Mouse (Mus musculus) heart, adult 8-10 months (tissue): ENCODE results near the gene B4galnt3. TPM values are rescaled to one million over a fixed set of nuclear protein-coding genes. Genes with fewer than 3 reads are reported as not detected.

Experiments
- DNase-seq: peaks from one replicate; pipeline ENCODE4 v3.0.0; 2022; ENCODE audit warnings: low spot score
- total RNA-seq, 4 experiments: library from RNA; stranded (reverse); gene quantifications; 2 replicates each; pipeline ENCODE4 v1.2.4; 2022

B4galnt3 gene
- total RNA-seq, 4 experiments from 2014 or later, result 0.09 to 0.47 (median 0.18) TPM

DNA sequence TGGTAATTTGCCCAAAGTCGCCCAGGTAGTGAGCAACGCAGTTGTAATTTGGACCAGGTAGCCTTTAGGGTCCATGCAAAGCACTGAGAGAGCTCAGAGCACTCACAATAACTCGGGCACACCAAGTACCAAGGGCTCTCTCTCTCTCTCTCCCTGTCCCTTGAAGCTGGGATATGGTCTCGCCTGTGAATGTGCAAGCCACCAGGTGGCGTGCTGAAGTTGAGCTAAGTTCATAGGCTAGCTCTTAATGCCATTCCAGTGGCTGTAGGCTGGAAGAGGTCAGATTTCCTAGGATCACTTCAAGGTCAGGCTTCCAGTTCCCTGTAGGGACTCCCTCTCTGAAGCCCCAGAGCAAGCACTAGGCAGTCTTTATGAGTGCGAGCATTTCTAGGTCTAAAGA is 71.7 kb downstream of the B4galnt3 start:
- peak; percentile 39 for DNase-seq

DNA sequence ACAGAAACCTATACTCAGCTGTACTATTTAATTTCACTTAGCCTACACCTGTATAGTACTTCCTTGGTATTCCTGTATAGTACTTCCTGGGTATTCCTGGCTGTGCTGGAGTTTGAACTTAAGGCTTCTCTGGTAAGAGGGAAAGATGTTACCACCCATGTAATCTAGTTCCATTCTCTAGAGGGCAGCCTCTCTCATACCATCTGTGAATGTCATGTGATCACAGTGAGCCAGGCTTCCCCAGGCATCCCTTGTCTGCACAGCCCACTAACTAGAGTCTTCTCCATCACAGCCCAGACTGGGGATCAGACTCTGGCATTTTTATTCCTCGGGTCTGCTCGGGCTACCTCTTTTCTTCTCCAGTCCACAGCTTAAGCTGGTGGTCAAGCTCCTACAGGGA is 75.1 kb downstream of the B4galnt3 start:
- DNase-seq, result no peak

DNA sequence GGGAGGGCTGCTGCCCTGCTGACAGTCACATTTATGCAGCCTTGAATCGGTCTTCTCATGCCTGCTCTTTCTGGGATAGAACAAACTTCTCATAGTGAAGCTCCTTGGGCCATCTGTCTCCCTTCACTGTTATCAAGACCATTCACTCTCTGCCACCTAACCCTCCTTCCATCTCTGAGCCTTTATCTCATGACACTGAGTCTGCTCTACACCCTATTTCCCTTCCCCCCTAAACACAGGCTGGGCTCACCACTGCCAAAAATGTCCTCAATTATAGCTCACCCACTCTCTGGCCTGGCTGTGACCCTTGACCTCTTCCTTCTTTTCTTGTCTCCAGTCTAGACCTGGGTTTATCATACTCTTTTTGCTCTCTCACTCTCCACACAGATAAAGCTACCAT is 77.7 kb downstream of the B4galnt3 start:
- DNase-seq, result no peak

DNA sequence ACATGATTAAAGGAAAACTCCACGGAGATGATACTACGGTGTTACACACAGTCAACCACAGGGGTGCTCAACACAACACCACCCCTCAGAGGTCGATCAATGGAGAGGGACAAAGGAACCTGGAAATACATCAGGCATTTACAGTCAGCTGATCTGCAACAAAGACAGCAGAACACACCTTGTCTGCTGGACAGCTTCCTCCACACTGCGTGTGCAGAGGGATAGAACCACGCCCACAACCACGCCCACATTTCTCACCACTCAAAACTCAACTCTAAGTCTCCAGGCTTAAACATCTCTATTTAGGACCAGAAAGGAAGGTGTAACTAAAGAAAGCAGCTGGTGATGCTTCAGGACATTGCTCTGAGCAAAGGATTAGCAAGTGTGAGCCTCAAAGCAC is 82.8 kb downstream of the B4galnt3 start:
- no peak for DNase-seq

DNA sequence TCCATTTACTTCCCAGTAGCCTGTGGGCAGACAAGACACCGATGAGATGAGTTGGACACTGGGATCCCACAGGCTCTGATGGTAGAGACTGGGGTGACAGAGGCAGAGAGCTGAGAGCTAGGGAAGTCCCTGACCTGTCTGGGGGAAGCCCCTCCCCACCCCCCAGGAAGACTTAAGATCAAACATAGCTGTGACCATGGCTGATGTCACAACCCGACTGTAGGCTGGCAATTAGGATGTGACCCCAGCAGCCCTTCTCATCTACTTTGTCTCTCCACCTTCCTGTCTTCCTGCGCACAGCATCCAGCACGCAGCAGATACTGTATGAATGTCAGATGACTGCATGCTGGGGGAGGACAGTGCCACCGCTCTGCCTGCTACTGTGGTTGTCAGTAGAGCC is 87.8 kb downstream of the B4galnt3 start:
- DNase-seq, result no peak

DNA sequence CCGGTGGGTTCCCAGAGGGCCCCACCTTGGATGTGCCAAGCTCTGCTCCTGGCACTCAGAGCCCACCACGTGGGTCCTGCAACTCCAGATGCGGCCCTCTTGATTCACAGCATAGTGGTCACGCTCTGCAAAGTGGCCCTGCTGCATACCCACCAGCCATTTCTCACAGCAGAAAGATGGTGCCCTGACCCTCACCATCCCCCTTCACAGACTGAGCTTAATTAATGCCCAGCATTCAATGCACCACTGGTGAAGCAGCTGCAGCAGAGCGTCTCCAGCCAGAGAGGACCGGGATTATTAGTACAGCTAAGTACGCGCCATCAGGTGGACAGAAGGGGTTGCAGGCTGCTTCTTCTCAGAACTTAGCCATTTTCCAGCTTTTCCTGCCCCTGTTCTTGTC is 92.0 kb downstream of the B4galnt3 start:
- DNase-seq, result no peak

DNA sequence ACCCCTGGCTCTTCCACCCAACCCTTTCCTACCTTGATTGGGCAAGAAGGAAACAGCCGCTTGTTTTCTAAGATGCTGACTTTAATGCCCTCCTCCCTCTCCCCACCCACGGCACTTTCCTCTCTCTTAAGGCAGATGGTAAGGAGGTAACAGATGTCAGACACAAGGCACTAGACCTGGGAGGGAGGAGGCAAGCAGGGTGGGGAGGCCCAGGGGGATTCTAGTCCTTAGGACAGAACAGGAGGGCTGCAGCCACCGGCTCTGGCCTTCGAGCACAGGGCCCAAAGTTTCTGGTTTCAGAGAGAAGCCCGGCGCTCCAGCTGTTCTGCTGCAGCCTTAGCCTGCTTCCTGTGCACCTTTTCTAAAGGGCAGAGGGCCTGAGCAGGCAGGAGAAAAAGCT is 92.4 kb downstream of the B4galnt3 start:
- DNase-seq, result no peak

DNA sequence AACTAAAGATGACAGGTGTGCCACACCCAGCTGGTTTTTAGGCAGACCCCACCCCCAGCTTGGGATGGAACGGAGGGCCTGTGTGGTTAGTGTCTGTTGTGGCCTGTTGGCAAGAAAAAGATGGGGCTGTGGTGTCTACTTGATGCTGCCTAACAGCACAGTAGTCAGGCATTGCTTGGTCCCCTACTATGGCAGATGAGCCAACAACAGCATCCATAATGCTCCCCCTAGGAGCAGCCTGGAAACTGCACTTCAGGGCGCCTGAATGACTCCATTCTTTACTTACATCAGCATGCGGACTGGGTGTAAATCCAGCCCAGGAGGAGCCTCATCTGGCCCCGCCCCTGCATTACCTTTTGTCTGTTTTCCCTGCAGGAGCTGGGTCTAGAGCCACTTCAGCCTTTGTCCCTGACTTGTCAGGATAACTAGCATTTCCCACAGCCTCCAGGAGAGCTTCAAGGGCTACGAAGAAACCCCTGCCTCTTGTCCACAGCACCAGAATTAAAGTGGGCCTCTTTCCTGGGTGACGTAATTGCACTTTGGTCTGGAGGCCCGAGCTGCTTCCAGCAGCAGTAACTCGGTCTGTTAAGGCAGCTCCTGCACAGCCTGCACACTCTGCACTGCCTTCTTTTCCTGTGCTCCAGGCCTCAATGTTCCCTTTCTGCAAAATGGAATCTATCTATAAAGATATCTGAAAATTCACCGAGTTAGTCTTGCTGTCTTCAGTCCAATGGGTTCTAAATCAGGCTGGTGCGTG is 94.5 kb downstream of the B4galnt3 start:
- DNase-seq, result no peak

DNA sequence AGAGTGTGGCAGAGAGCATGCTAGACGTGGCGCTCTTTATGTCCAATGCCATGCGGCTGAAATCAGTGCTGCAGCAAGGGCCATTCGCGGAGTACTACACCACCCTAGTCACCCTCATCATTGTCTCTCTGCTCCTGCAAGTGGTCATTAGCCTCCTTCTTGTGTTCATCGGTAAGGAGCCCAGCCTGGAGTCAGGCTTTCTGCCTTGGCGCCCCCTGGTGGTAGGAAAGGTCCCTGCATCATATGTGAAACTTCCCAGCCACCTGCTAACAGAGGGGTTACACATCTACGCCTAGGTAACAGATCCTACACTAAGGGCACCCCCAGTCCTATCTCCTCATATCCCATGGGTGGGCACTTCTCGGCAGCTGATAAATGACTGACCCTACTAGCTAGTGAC is 96.4 kb downstream of the B4galnt3 start:
- DNase-seq, result peak; percentile 76

DNA sequence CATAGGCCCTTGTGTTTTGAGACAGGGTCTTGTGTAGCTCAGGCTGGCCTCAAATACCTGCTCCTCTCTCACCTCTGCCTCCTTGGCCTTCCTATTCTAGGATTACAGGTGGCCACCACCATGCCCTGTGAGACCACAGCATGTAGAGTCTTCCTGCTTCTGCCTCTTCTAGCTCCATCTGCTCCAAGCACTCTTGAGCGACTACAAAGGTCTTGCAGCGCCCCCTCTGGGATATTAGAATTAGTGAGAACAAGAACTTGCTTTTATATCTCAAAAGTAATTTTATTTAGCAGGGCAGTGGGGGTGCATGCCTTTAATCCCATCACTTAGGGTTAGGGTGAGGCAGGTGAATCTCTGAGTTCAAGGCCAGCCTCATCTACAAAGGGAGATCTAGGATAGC is 97.5 kb downstream of the B4galnt3 start:
- DNase-seq, result no peak

DNA sequence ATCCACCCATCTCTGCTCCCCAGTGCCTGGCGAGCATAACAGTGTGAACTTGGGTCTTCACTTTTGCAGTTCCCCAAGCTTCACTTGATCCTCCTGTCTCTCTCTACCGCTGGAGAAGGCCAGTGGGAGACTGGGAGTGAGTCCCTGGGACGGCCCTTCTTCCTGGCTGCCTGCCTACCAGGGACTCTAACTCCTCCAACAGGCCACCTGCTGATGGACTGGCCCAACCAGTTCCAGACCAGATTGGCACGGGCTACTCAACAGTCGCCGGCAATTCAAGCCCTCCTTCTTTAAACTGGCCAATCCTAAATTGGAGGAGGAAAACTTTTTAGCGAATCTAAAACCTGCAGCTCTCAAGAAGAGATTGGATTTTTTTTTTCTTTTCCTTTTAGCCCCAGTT is 99.4 kb downstream of the B4galnt3 start:
- DNase-seq, result no peak

DNA sequence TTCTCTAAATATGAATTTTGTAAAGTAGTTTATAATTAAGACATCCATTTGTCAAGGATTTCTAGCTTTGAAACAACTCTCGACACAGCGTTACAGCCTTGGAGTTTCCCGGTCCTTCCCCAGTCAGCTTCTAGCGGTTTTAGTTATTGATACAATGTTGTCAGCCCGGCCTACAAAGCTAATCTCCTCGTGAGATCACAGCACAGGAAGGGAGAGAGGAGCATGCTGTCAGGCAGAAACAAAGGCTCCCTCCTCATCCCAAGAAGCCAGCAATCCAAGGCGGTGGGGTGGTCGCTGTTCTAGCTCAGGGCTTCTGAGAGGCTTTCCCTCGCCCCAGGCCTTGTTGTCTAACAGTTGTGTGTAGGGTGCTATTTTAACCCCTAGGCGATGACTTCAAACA is 100.1 kb downstream of the B4galnt3 start:
- DNase-seq, result no peak

DNA sequence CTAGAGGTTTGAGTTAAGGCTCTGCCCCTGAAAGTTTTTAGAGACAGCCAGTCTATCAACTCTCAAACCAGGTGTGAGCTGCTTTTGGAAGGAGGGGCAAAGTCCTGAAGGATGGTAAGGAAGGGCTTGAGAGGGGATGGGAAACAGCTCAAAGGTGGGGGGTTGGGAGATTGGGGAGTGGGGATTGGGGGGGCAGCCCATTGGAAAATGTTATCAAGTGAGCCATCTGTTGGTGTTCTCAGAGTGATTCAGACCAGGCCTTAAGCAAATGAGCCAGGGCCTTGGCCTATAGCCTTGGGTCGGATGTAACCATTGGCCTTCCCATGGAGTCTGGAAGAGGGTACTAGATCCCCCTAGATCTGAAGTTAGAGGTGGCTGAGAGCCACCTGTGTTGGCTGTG is 100.6 kb downstream of the B4galnt3 start:
- DNase-seq, result no peak

DNA sequence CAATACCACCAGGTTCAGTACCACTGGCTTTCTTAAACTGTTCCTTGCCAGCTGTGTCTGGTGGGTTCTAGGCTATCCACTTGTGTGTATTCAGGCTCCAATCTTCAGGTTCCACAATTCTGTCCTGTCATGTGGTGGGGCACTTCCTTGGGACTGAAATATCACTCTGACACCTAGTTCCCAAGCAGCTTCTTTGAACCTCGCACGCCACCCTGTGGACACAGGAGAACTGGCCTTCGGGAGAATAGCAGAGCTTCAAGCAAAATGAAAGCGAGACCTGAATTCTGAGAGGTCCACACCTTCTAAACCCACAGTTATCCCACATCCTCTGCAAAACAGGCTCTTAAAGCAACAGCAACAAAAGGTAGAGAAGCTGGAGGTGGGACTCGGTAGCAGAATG is 101.2 kb downstream of the B4galnt3 start:
- peak; percentile 88 for DNase-seq

DNA sequence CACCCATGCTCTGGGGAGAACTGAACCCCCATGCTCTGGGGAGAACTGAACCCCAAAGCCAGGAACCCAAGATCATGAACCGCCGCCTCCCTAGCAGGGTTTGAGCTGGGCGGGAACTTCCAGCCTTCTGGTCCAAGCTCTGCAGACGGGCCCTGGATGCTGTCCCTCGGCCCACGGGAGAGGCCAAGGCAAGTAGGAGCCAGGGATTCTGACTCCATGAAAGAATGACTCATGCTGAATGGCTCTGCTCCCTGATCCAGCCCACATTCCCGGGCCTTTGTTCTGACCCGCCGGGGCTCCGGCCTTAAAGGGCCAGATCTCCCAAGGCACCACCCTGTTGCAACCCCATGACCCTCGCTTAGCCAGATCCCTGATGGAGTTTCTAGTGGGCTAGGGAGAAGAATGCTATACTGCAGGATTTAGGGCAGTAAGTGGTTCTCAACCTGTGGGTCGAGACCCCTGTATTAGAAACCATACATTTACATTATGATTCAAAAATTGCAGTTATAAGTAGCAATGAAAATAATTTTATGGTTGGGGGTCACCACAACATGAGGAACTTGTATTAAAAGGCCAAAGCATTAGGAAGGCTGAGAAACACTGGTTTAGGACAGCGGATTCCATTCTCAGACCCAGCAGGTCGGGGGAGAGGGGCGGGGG is 102.0 kb downstream of the B4galnt3 start:
- DNase-seq, result peak; percentile 93

DNA sequence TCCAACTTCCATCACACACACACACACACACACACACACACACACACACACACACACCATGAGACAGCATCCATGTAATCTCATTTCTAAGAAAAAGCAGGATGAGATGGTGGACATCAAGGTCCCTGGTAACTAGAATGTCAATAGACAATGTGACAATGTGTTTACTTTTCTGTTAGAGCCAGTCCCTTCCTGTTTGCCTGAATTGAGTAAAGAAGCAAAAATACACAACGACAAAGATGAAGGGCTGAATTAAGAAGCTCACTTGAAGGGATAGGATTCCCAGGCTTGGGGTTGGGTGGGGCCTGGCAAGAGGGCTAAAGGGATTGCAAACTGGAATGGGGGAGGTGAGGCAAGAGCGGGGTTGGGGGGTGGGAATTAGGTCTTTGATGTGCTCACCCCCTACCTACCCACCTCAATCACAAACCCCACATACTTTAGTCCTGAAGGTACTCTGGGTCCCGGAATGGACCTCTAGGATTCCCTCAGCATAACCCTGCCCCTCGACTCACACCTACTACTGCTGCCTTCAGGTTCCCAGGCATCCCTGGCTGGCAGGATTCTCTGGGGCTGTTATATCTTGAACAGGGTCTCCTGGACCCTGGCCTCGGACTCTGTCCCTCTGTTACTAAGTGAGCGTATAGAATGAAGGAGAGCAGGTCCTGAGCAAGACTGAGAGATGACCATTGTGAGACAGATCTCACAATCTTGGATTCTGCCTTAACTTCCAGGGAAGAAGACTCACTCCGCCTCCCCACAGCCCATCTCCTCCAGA is 102.8 kb downstream of the B4galnt3 start:
- no peak for DNase-seq

DNA sequence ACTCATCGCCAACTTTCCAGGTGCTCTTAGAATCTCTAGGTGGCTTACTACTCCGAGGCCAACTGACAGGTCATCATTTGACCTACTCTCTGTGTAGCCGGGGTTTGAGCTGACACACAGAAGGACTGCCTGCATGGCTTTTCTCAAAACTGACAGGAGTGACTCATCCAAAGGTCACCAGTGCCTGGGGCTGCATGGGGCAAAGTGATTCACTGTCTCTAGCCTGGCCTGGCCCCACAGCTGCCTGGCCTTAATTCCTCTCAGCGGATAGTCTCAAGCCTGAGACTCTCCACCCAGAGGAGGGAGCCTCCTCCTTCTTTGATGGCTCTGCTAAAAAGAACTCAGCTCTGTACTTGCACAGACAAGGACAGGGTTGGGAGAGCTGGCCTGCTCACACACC is 103.4 kb downstream of the B4galnt3 start:
- peak; percentile 61 for DNase-seq

DNA sequence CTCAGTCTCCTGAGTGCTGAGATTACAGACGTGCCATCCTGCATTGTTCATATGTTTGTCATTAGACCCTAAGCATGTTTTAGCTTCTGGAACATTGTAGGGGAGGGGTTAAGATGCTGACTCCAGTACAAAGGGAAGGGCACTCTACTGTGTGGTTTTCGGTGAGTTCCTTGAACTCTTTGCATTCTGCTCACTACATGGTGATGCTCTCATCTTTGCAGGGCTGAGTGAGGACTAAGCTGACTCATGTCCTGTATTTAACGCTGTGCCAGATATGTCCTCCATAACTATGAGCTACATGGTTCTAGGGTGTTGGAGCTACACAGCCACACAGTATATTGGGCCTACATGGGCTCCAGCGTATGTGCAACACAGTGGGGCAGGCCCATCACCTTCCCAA is 104.0 kb downstream of the B4galnt3 start:
- DNase-seq, result no peak

DNA sequence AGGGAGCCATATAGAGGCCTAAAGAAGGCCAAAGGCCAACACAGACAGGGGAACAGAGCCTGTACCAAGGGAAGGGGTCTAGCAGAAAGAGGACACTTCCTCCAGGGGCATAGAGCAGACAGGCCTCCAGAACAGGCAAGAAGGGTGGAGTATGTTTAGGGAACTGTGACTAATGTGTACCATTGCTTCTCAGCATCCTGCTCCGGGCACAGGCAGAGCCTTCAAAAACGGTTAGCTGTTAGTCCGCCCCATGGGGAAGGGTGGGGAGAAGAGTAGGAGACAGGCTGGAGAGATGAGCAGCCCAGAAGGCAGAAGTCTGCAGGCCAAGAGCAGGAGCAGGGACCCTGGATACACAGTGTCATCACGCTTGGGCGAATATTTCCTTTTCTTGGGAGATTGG is 105.1 kb downstream of the B4galnt3 start:
- no peak for DNase-seq

DNA sequence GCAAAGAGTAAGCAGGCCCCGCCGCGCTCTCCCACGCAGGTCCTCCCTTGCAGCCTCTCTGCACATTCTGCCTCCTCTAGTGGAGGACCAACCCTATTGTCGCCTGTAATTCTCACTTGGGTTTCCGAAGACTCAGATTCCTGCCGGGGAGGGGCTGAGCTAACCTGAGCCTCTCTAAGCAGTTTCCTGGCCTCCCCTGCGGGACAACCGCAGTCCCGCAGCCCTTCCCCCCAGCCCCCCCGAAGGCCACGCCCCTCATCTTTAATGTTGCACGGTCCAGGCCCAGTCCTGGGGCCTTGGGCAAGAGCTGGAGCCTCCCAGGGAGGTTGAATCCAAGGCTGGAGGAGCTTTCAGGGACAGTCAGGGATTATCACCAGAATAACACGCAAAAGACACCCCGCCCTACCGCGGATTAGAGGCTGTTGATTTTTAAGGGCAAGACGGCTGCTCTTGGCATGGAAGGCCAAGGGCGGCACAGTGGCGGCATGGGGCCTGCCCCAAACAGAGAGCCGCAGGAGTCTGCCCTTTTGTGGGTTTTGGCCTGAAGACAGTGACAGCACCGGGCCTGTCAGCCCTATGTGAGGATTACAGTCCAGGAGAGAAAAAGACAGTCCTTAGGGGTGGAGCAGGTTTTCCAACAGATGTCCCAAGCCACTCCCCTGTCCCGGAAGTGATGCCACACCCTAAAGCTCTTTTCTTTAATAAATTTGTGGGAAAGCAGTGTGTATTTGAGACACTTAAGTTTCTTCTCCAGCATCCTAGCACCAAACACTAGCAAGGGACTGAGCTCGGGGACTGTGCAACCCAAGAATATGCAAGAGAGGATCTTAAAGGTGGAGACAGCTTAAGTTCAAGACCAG is 105.8 kb downstream of the B4galnt3 start:
- DNase-seq, result peak; percentile 53

DNA sequence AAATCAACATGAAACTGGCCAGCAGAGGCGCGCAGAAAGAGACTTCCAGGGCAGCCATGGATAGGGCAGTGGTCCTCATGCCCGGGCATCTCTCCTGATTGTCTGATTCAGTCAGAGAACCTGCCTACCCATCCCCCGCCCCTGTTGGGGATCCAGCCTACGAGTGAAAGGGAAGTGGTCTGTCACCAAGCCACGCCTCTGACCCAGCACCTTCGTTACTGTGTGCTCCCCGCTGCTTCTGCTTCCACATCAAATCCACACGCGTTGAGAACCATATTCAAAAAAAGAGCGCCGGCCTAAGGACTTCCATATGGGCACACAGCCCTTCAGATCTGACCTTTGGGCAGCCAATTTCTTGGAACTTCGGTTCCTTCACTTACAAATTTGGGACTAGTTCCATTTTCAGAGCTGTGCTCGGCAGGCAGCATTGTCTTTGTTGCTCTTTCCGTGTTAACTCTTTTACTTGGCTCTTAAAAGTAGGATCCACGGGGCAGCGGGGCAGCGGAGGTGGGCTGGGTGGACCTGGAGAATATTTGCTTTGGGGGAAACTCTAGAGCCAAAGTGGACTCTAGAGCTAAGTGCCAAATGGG is 106.7 kb downstream of the B4galnt3 start:
- no peak for DNase-seq
